Mouse (Mus musculus): ENCODE measurements around the gene Rapgefl1. TPM values are rescaled to one million over a fixed set of nuclear protein-coding genes. Genes with fewer than 3 reads are reported as not detected.

Gene Rapgefl1
- polyA plus RNA-seq, 1 experiment from 2014 or later = 4.7 TPM

- peaks cover 25% of the 10 kb centered on the region for H3K4me1 ChIP-seq
- H3K4me2 ChIP-seq (replicated peaks) = peak within 1 kb of the TSS; percentile 99
- H3K4me3 ChIP-seq = peak within 1 kb of the TSS; percentile 99
- under 1% methylated on average over 80 of the region's 89 CpGs for WGBS
- H3K36me3 ChIP-seq = peaks cover 17% of the 10 kb centered on the region
- H3K9ac ChIP-seq = peak within 1 kb of the TSS; percentile 99
- H3K27ac ChIP-seq = peak within 1 kb of the TSS; percentile 99
- peak; percentile 41 for ATAC-seq (ENCODE audit: low FRiP score, low read depth)
- H3K9me3 ChIP-seq = no peaks in the 10 kb centered on the region
- no peaks in the 10 kb centered on the region for H3K27me3 ChIP-seq (replicated peaks)
Measured at GRCm38 (mm10) chr11:98795015-98795713, 41.4 kb upstream of the Rapgefl1 start, which contains the start of gene Msl1. Gene Msl1 (plus strand): TSS chr11:98795516.

GRCm38 (mm10) chr11:98795714-98796514, 40.7 kb upstream of the Rapgefl1 start:
- Histone ChIP-seq H3K27me3 (replicated peaks) (no peaks in the 10 kb centered on the region), H3K4me2 (replicated peaks) (peak overlapping the region; percentile 99), H3K9ac (peak overlapping the region; percentile 99), H3K9me3 (no peaks in the 10 kb centered on the region), H3K4me1 (peaks cover 25% of the 10 kb centered on the region), H3K4me3 (peak overlapping the region; percentile 99), H3K27ac (peak overlapping the region; percentile 99), H3K36me3 (peaks cover 25% of the 10 kb centered on the region)
- under 1% methylated on average over 66 of the region's 74 CpGs for whole genome bisulfite sequencing
- peak; percentile 65 for ATAC-seq (ENCODE audit: low FRiP score, low read depth)

- 5% methylated on average over 23 of the region's 23 CpGs for WGBS
- Histone ChIP-seq H3K9me3 (no peaks in the 10 kb centered on the region), H3K27me3 (replicated peaks) (no peaks in the 10 kb centered on the region), H3K4me2 (replicated peaks) (peak overlapping the region; percentile 99), H3K9ac (peak overlapping the region; percentile 99), H3K36me3 (peaks cover 32% of the 10 kb centered on the region), H3K27ac (peak overlapping the region; percentile 99), H3K4me3 (peak overlapping the region; percentile 99), H3K4me1 (peaks cover 25% of the 10 kb centered on the region)
- ATAC-seq (ENCODE audit: low FRiP score, low read depth) = peak; percentile 57
Measured at GRCm38 (mm10) chr11:98796515-98797216, 39.9 kb upstream of the Rapgefl1 start.

- Histone ChIP-seq H3K9ac (peak overlapping the region; percentile 99), H3K27ac (no peak overlapping the region), H3K4me1 (peaks cover 25% of the 10 kb centered on the region), H3K4me3 (peak overlapping the region; percentile 99), H3K4me2 (replicated peaks) (peak overlapping the region; percentile 99), H3K9me3 (no peaks in the 10 kb centered on the region), H3K36me3 (peaks cover 37% of the 10 kb centered on the region), H3K27me3 (replicated peaks) (no peaks in the 10 kb centered on the region)
- ATAC-seq (ENCODE audit: low FRiP score, low read depth) = no peak
- 16% methylated on average over 5 of the region's 5 CpGs for WGBS
Measured at GRCm38 (mm10) chr11:98797306-98797705, 39.3 kb upstream of the Rapgefl1 start.

GRCm38 (mm10) chr11:98797909-98798308, 38.7 kb upstream of the Rapgefl1 start:
- Histone ChIP-seq H3K4me3 (peak overlapping the region; percentile 99), H3K36me3 (peaks cover 43% of the 10 kb centered on the region), H3K27ac (no peak overlapping the region), H3K4me2 (replicated peaks) (peak overlapping the region; percentile 99), H3K9me3 (no peaks in the 10 kb centered on the region), H3K4me1 (peaks cover 25% of the 10 kb centered on the region), H3K27me3 (replicated peaks) (no peaks in the 10 kb centered on the region), H3K9ac (peak overlapping the region; percentile 99)
- no peak for ATAC-seq (ENCODE audit: low FRiP score, low read depth)
- 56% methylated on average over 4 of the region's 4 CpGs for WGBS

- H3K4me2 ChIP-seq (replicated peaks) = no peak within 1 kb of the TSS
- no peak for ATAC-seq (ENCODE audit: low FRiP score, low read depth)
- WGBS = 92% methylated on average over 5 of the region's 5 CpGs
- no peaks in the 10 kb centered on the region for H3K27me3 ChIP-seq (replicated peaks)
- no peaks in the 10 kb centered on the region for H3K4me1 ChIP-seq
- no peak within 1 kb of the TSS for H3K9ac ChIP-seq
- H3K9me3 ChIP-seq = no peaks in the 10 kb centered on the region
- peaks cover 79% of the 10 kb centered on the region for H3K36me3 ChIP-seq
- H3K4me3 ChIP-seq = no peak within 1 kb of the TSS
- H3K27ac ChIP-seq = no peak within 1 kb of the TSS
Measured at GRCm38 (mm10) chr11:98804605-98805004, 32.0 kb upstream of the Rapgefl1 start, which contains the start of gene Casc3. Gene Casc3 (plus strand): TSS chr11:98804905.

GRCm38 (mm10) chr11:98808417-98808816, 28.2 kb upstream of the Rapgefl1 start:
- 86% methylated on average over 2 of the region's 2 CpGs for WGBS
- H3K4me1 ChIP-seq = peaks cover 16% of the 10 kb centered on the region
- H3K9me3 ChIP-seq = no peaks in the 10 kb centered on the region
- peak overlapping the region; percentile 79 for H3K4me2 ChIP-seq (replicated peaks)
- no peak overlapping the region for H3K9ac ChIP-seq
- no peaks in the 10 kb centered on the region for H3K27me3 ChIP-seq (replicated peaks)
- no peak for ATAC-seq (ENCODE audit: low FRiP score, low read depth)
- no peak overlapping the region for H3K27ac ChIP-seq
- peaks cover 64% of the 10 kb centered on the region for H3K36me3 ChIP-seq
- no peak overlapping the region for H3K4me3 ChIP-seq

GRCm38 (mm10) chr11:98809457-98810290, 26.9 kb upstream of the Rapgefl1 start:
- ATAC-seq (ENCODE audit: low FRiP score, low read depth) = peak; percentile 97
- peaks cover 62% of the 10 kb centered on the region for H3K36me3 ChIP-seq
- peak overlapping the region; percentile 94 for H3K4me3 ChIP-seq
- H3K4me1 ChIP-seq = peaks cover 16% of the 10 kb centered on the region
- H3K9me3 ChIP-seq = no peaks in the 10 kb centered on the region
- peak overlapping the region; percentile 79 for H3K4me2 ChIP-seq (replicated peaks)
- H3K27ac ChIP-seq = peak overlapping the region; percentile 94
- H3K27me3 ChIP-seq (replicated peaks) = no peaks in the 10 kb centered on the region
- WGBS = under 1% methylated on average over 83 of the region's 84 CpGs
- H3K9ac ChIP-seq = peak overlapping the region; percentile 97

GRCm38 (mm10) chr11:98810686-98811085, 25.9 kb upstream of the Rapgefl1 start:
- peak overlapping the region; percentile 94 for H3K4me3 ChIP-seq
- peak overlapping the region; percentile 97; the same call in 1 of the 2 replicates for H3K9ac ChIP-seq
- no peak for ATAC-seq (ENCODE audit: low FRiP score, low read depth)
- 77% methylated on average over 7 of the region's 7 CpGs for WGBS
- peaks cover 16% of the 10 kb centered on the region for H3K4me1 ChIP-seq
- peak overlapping the region; percentile 79 for H3K4me2 ChIP-seq (replicated peaks)
- 0 out of 2 replicates have a peak overlapping the region, but pooled peaks have one; percentile 94 for H3K27ac ChIP-seq
- no peaks in the 10 kb centered on the region for H3K9me3 ChIP-seq
- H3K27me3 ChIP-seq (replicated peaks) = no peaks in the 10 kb centered on the region
- peaks cover 60% of the 10 kb centered on the region for H3K36me3 ChIP-seq

GRCm38 (mm10) chr11:98816706-98817239, 19.8 kb upstream of the Rapgefl1 start:
- ATAC-seq (ENCODE audit: low FRiP score, low read depth) = no peak
- 97% methylated on average over 1 of the region's 1 CpGs for WGBS
- Histone ChIP-seq H3K9ac (no peak overlapping the region), H3K36me3 (peaks cover 89% of the 10 kb centered on the region), H3K27me3 (replicated peaks) (no peaks in the 10 kb centered on the region), H3K27ac (no peak overlapping the region), H3K4me1 (0 out of 2 replicates have a peak, but pooled peaks cover 1% of the 10 kb centered on the region), H3K4me2 (replicated peaks) (no peak overlapping the region), H3K4me3 (no peak overlapping the region), H3K9me3 (no peaks in the 10 kb centered on the region)

GRCm38 (mm10) chr11:98820968-98821367, 15.6 kb upstream of the Rapgefl1 start:
- Histone ChIP-seq H3K36me3 (peaks cover 93% of the 10 kb centered on the region), H3K9me3 (no peaks in the 10 kb centered on the region), H3K27ac (no peak overlapping the region), H3K4me1 (no peaks in the 10 kb centered on the region), H3K4me2 (replicated peaks) (no peak overlapping the region), H3K27me3 (replicated peaks) (no peaks in the 10 kb centered on the region), H3K9ac (no peak overlapping the region), H3K4me3 (no peak overlapping the region)
- 96% methylated on average over 5 of the region's 5 CpGs for WGBS
- no peak for ATAC-seq (ENCODE audit: low FRiP score, low read depth)

Data from neural tube, embryonic 12.5 days (tissue).